In genomic region chr4:136718193-136718986, GRCm38 (mm10) we compare ENCODE assay signal across 13 mouse cellular contexts.
"Had no signal": no experiment of that assay in that cellular context is flagged by ENCODE, and none has a peak within 500 bp of the region (broad histone marks: within the 10 kb centered on the region; RNA-seq: fewer than 3 reads in every experiment).

No protein-coding gene starts in this region.

- H3K4me2 ChIP-seq: limb, embryonic 12.5 days; liver, embryonic 13.5 days; neural tube, embryonic 12.5 days had no signal

- H3K9ac ChIP-seq: limb, embryonic 12.5 days; liver, embryonic 13.5 days; neural tube, embryonic 12.5 days had no signal

- H3K4me3 ChIP-seq: limb, embryonic 12.5 days; liver, embryonic 13.5 days; neural tube, embryonic 12.5 days had no signal

- ATAC-seq: lung, postnatal 0 days had no signal

- H3K27me3 ChIP-seq: limb, embryonic 12.5 days; liver, embryonic 13.5 days; neural tube, embryonic 12.5 days had no signal

- H3K9me3 ChIP-seq: limb, embryonic 12.5 days; liver, embryonic 13.5 days; neural tube, embryonic 12.5 days had no signal

- H3K27ac ChIP-seq: limb, embryonic 12.5 days; liver, embryonic 13.5 days; neural tube, embryonic 12.5 days; stomach, postnatal 0 days had no signal

- DNase-seq: kidney, adult 8-10 months; kidney, postnatal 25 days; layer of hippocampus, adult 9-11 months; layer of hippocampus, postnatal 36 days; liver; liver, embryonic 13.5 days; lung, adult 18-20 months; lung, postnatal 4 days; midbrain, embryonic 14.5 days had no signal

- H3K36me3 ChIP-seq: limb, embryonic 12.5 days; liver, embryonic 13.5 days had no signal
